Mouse (Mus musculus): Measurements from ENCODE around the gene Axin1. TPM values are rescaled to one million over a fixed set of nuclear protein-coding genes. Genes with fewer than 3 reads are reported as not detected.
"Not testable (repeated sequence)": the region's sequence is repeated elsewhere in the genome, so short reads cannot be mapped to it uniquely, and the experiment has no call there.

The Axin1 gene
- total RNA-seq, 4 experiments from 2014 or later = 42.6 to 52.2 (median 46.2) TPM

- no peak for DNase-seq
Measured at GRCm38 (mm10) chr17:26119766-26120710, 18.4 kb upstream of the Axin1 start.

DNA sequence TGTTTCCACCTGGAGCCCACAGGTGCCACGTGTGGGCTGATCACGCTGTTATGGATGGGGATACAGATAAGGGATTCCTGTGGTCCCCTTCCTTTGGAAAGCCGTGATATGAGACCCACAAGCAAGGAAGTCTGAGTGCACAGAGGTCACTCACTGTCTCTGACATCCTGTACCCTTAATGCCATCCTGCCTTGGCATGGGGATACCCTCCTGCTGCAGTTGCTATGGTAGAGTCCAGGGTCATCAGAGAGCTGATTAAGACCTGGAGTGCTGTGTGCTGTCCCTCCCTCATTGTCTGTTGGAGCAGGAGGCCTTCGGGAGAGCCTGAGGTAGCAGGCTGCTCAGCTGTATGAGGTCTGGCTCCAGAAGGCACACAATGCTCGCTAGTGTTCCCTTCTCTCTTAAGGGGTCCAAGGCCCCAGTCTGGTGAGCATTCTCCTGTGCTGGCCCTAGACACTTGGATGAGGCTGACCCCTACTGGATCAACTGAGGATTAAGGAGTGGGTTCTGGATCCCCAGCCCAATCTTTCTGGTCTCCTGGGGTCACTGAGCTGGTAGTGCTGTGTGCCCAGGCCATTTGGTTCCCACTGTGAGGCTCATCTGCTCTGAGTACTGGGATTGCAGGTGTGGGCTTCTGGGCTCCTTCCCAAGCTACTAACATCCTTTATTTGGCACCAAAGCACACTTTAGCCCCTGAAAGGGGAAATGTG, 15.9 kb upstream of the Axin1 start:
- DNase-seq = no peak

DNA sequence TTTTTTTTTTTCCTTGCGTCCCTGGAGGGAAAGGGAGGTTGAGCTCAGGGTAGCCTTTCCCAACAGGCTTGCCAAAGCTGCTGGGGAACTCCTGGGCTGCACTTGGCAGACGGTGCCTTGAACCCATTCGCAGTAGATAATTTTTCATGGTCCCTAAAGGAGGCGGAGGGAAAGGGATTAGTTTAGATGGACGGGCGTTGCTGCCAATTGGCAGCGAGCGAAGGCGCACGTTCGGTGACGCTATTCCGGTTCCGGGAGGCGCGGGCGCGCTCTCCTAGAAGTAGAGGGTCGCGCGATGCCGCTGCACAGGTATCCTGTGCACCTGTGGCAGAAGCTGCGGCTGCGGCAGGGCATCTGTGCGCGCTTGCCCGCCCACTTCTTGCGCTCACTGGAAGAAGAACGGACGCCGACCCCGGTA, 15.2 kb upstream of the Axin1 start, which contains the start of gene Mrpl28:
TSS of gene Mrpl28 (plus strand) at position 234 of the 418 bp plus-strand sequence.
- DNase-seq = peak; percentile 82

GRCm38 (mm10) chr17:26124560-26124959, 13.9 kb upstream of the Axin1 start:
- no peak for DNase-seq

DNA sequence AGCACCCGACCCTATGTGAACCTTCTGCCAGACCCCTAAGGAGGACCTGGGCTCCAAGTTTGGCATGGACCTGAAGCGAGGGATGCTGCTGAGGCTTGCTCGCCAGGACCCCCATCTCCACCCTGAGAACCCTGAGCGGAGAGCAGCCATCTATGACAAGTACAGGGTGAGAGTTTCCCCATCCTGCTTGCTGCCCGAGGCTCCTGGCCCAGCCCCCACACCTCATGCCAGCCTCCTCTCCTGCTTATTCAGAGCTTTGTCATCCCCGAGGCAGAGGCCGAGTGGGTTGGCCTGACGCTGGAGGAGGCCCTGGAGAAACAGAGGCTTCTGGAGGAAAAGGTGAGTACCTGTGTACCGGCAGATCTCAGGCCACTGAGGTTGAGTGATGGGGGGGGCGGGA, 13.3 kb upstream of the Axin1 start:
- DNase-seq = no peak

- no peak for DNase-seq
Measured at GRCm38 (mm10) chr17:26131062-26131732, 7.3 kb upstream of the Axin1 start.

DNA sequence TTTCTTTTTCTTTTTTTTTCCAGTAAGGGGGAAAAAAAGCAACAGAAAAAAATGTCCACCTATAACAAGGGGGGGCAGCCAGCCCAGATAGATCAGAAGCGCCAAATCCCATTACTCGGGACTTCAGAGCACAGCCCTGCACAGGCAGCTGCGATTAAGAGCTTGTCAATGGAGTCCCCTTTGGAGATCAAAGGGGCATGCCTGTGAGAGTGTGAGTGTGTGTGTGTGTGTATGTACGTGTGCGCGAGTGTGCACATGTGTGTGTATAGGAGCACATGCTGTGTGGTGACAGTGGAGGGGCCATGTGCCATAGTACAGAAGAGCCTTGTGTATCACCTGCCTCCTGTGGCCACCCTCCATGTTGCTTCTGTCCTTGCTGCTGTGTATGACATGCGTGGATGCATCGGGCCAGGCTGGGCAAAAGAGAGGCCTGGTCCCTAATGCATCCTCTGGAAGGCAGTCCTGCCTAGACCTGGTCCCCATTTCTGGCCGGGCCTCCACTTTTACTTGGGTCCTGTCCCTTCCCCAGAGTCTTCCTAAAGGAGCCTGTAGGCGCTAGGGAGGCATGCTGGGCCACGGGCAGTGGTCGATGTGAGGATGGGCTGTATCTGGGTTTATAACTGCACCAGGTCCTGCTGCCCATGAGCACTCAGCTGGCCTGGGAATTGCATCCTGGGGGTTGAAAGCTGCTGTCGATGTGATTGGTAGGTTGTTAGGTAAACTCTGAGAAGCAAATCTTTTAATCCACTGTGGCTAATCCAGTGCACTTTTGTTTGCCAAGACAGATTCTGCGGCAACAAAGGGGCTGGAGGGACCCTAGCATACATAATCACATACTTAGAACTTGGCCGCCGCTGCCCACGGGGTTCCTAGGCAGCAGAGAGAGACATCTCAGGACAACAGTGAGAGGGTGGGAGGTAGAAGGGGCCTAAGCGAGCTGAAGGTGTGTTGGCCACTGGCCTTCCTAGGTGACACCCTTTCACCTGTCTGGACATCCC, 6.3 kb upstream of the Axin1 start:
- DNase-seq = no peak

DNA sequence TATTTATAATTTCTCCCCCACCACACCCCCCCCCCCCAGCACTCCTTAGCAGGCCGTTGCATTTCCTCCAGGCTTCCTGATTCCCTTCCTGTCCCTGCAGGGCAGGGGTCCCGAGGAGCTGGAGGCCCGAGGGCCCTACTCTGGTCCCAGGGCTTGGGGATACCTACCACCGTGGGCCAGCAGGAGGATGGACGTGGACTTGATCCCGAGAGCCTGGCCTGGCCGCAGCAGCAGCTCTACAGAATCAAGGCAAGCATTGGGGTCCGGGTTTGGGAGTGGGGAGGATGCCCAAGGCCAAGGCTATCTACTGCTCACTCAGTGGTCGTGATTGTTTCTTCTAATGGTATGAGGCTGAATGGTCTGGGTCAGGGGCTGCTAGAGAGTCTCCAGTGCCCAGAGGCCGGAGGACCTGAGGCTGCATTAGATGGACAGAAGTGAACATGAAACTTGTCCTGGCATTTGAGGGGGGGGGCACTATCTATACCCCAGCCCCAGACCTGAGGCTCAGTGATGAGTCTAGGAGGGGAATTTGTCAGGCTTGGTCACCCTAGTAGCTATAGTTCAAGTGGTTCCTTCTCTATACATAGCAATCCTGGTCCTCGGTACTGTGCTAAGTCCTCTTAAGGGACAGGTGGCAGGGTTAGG, 1.3 kb upstream of the Axin1 start:
- no peak for DNase-seq

DNA sequence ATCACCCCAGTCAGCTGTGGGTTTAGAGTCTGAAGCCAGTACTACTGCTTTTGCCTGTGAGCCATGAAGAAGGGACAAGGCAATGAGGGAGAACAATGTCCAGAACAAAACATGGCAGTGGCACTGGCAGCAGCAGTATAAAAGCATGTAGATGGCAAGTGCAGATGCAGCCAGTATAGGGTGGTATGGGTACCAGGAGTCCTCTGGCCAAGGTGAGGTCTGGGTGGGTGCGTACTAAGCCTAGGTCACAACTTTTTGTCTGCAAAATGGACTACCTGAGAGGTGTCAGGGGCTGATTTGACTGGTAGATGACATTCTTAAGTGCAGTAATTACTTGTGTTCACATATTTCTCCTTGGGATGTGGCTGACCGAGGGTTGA, 747 bp upstream of the Axin1 start:
- no peak for DNase-seq

DNA sequence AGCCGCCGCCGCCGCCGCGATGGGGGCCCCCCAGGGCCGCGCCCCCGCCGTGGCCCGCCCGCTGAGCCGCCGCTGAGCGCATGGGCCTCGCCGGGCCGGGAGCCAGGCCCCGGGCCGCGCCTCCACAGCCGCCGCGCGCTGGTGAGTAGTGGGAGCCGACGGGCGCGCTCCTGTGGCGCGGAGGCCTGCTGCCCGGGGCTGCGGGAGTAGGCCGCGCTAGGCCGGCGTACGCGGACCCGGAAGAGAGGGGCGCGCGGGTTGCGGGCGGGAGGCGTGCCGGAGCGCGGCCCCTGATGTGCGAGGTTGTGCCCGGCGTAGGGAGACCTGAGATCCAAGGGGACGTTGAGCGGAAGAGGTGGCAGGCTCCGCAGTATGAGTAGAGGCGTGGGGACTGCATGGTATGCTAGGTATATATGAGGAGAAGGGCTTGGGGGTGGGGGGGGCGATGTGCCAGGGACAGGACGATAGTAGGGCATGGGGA, 453 bp downstream of the Axin1 start:
- DNase-seq = no peak

- no peak for DNase-seq
Measured at GRCm38 (mm10) chr17:26142796-26143195, 4.3 kb downstream of the Axin1 start.

DNA sequence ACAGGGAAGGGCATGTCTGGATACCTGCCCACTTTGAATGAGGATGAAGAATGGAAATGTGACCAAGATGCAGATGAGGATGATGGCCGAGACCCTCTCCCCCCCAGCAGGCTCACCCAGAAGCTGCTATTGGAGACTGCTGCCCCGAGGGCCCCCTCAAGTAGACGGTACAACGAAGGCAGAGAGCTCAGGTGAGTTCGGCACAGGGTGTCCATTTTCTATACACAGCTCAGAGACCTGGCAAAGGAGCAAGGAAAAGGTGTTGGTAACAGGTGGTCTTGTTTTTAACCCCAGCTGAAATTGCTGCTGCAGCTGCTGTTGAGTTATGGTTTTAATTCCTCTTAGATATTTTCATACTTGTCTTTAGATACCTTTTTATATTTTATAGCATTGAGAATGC, 4.9 kb downstream of the Axin1 start:
- no peak for DNase-seq

DNA sequence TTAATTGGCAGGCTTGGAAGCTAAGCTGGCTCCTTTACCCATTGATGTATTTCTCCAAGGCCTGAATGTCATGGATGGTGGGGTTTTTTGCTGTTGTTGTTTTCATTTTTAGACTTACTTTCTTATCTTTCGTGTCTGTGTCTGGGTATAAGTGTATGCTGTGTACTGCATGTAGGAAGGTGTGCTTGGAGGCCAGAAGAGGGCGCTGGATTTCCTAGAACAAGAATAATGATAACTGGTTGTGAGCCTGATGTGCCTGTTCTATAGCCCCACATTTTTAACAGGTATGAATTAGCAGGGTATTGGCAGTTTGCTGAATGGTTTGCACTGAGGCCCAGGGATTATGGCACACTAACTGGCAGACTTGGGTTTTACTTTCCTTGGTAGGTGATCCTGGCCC, 10.6 kb downstream of the Axin1 start:
- no peak for DNase-seq

DNA sequence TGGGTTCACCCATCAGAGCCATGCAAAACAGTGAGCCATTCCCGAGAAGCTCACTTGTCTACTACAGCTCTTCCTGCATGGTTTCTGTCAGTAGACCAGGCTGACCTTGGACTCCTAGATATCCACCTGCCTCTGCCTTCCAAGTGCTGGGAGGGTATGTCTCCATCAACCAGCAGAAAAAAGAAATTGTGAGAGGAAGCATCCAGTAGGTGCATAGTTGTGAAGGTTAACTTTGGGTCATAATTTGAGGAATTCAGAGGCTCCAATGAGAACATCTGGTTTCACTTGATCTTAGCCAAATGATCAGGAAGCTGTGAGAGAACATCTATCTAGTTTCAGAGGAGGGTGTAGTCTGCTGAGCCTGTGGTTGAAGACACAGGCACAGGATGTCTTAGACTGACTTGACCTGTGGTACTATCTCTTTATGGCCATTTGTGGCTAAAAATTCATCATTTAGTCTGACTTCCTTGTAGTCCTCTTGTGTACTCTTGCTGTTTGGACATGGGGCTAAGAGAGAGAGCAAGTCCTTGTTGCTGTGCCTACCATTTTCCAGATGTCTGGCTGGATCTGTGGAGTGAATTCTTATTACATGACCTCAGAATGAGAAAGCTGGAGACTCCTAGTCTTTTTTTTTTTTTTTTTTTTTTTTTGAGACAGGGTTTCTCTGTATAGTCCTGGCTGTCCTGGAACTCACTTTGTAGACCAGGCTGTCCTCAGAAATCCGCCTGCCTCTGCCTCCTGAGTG, 13.6 kb downstream of the Axin1 start:
- no peak for DNase-seq

- DNase-seq = no peak
Measured at GRCm38 (mm10) chr17:26162736-26163135, 24.2 kb downstream of the Axin1 start.

GRCm38 (mm10) chr17:26168039-26168438, 29.6 kb downstream of the Axin1 start:
- no peak for DNase-seq

GRCm38 (mm10) chr17:26175248-26175647, 36.8 kb downstream of the Axin1 start:
- not testable (repeated sequence) for DNase-seq

DNA sequence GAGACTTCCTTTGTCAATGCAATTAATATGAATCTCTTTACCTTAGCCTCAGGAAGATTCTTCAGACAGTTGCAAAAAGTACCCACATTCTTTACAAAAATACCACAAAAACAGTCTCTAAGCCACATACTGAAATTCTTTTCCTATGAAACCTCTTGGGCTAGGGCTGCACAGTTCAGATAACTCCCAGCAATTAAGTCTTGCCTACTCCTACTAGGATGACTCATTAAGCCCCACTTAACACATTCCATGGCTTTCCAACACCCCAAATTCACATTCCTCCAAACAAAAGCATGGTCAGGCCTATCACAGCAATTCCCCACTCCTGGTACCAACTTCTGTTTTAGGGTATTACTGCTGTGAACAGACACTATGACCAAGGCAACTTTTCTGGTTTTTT, 40.1 kb downstream of the Axin1 start:
- DNase-seq = no peak

DNA sequence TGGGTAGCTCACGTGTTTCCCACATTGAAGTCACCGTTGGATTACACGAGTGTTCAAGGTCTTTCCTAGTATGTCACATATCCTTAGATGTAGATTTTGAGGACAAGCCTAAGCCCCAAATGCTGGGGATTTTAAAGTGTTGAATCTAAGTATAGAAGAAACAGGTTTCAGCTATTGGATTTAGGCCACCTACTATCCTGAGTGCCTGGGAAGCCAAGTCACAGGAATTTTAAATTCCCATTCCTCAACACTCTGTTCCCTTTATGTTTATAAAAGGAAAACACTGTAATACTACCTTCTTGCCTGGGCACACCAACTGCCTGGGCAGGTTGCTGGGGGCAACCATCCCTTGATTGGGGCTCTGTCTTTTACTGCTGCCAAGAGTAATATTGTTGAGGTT, 42.7 kb downstream of the Axin1 start:
- DNase-seq = no peak

- DNase-seq = no peak
Measured at GRCm38 (mm10) chr17:26187592-26187991, 49.1 kb downstream of the Axin1 start.

Measured in adrenal gland, adult 8-10 months (tissue).